Mouse (Mus musculus): Measurements from ENCODE around the gene Tnfrsf17. TPM values are rescaled to one million over a fixed set of nuclear protein-coding genes. Genes with fewer than 3 reads are reported as not detected.

The Tnfrsf17 gene
- polyA plus RNA-seq, 1 experiment = 2.7 TPM

- no peak for TF ChIP-seq POLR2A (IDR thresholded peaks at IDR 0.05; ENCODE audit: control insufficient read depth, extremely low read depth, insufficient read depth, low read length, poor library complexity)
- no peak for TF ChIP-seq CTCF (IDR thresholded peaks at IDR 0.05; ENCODE audit: borderline replicate concordance, control insufficient read depth, extremely low read depth, insufficient read depth, low read length, poor library complexity)
- Histone ChIP-seq H3K27ac (ENCODE audit: control insufficient read depth, insufficient read depth, low read length) (no peak overlapping the region), H3K4me1 (replicated peaks; ENCODE audit: control insufficient read depth, insufficient read depth, low read length) (no peaks in the 10 kb centered on the region), H3K27me3 (ENCODE audit: control insufficient read depth, insufficient read depth, low read length) (no peaks in the 10 kb centered on the region), H3K36me3 (ENCODE audit: control insufficient read depth, insufficient read depth, low read length) (no peaks in the 10 kb centered on the region), H3K4me3 (ENCODE audit: control insufficient read depth, insufficient read depth, low read length) (no peak overlapping the region)
- 95% methylated on average over 5 of the region's 5 CpGs for WGBS
- DNase-seq = no peak
These were observed 52.0 kb downstream of the Tnfrsf17 start for GRCm38 (mm10) chr16:11365626-11366025.

DNA sequence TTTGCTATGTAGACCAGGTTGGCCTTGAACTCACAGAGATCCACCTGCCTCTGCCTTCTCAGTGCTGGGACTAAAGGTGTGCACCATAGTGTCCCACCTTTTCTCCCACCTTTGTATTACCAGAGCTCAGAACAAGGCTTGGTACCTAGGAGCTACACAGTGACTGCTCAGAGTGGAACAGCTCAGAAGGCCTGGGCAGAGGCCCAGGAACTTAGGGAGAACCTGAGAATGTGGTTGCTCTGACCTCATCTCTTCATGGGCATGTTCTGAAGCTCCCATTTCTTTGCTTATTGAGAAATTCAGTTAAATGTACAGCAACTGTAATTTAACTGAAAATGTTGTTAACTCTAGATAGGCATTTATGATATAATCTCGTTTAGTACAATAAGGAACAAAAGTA lies 53.2 kb downstream of the Tnfrsf17 start:
- no peak for TF ChIP-seq POLR2A (IDR thresholded peaks at IDR 0.05; ENCODE audit: control insufficient read depth, extremely low read depth, insufficient read depth, low read length, poor library complexity)
- TF ChIP-seq CTCF (IDR thresholded peaks at IDR 0.05; ENCODE audit: borderline replicate concordance, control insufficient read depth, extremely low read depth, insufficient read depth, low read length, poor library complexity) = no peak
- Histone ChIP-seq H3K36me3 (ENCODE audit: control insufficient read depth, insufficient read depth, low read length) (no peaks in the 10 kb centered on the region), H3K4me3 (ENCODE audit: control insufficient read depth, insufficient read depth, low read length) (no peak overlapping the region), H3K27me3 (ENCODE audit: control insufficient read depth, insufficient read depth, low read length) (no peaks in the 10 kb centered on the region), H3K4me1 (replicated peaks; ENCODE audit: control insufficient read depth, insufficient read depth, low read length) (no peaks in the 10 kb centered on the region), H3K27ac (ENCODE audit: control insufficient read depth, insufficient read depth, low read length) (0 out of 2 replicates have a peak overlapping the region, but pooled peaks have one; percentile 26)
- no peak for DNase-seq
- 89% methylated on average over 1 of the region's 1 CpGs for WGBS

DNA sequence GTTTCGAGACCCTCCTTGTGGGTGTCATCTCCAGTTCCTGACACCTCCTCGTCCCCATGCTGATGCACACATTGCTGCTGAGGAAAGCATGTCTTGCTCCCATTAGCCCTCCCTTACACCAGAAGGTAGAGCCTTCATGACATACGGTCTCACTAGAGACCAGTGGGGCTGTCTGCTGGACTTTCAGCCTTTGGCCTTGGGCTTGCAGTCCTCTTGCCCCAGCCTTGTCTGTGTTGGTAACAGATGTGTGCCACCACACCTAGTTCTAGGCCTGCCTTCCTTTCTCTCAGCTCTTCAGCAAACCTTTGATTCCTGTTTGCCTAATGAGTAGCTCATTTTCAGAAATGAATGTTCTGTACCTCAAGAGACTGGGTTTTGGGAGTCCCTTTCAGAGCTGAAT lies 54.8 kb downstream of the Tnfrsf17 start:
- TF ChIP-seq POLR2A (IDR thresholded peaks at IDR 0.05; ENCODE audit: control insufficient read depth, extremely low read depth, insufficient read depth, low read length, poor library complexity) (no peak), CTCF (IDR thresholded peaks at IDR 0.05; ENCODE audit: borderline replicate concordance, control insufficient read depth, extremely low read depth, insufficient read depth, low read length, poor library complexity) (no peak)
- Histone ChIP-seq H3K36me3 (ENCODE audit: control insufficient read depth, insufficient read depth, low read length) (no peaks in the 10 kb centered on the region), H3K27me3 (ENCODE audit: control insufficient read depth, insufficient read depth, low read length) (no peaks in the 10 kb centered on the region), H3K4me1 (replicated peaks; ENCODE audit: control insufficient read depth, insufficient read depth, low read length) (no peaks in the 10 kb centered on the region), H3K27ac (ENCODE audit: control insufficient read depth, insufficient read depth, low read length) (no peak overlapping the region), H3K4me3 (ENCODE audit: control insufficient read depth, insufficient read depth, low read length) (no peak overlapping the region)
- no peak for DNase-seq
- WGBS = 98% methylated on average over 3 of the region's 3 CpGs

DNA sequence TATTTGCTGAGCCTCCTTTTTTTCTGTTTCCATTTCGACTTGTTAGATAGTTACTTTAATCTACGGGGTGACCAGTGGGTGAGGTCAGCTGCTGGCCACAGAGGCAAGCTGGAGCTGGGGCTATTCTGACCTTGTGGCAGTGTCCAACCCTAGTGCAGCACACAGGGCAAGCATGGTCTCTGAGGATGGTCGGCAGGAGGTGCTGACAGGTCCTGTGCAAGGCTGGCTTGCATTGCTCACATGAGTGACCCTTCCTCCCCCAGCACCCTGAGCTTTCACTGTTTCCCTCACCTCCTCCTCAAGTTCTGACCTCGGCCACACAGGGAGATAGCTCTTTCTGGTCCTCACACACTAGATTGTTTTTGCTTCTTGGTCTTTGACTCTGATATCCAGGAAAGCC lies 55.5 kb downstream of the Tnfrsf17 start:
- Histone ChIP-seq H3K27ac (ENCODE audit: control insufficient read depth, insufficient read depth, low read length) (no peak overlapping the region; the same call in 1 of the 2 replicates), H3K36me3 (ENCODE audit: control insufficient read depth, insufficient read depth, low read length) (no peaks in the 10 kb centered on the region), H3K4me1 (replicated peaks; ENCODE audit: control insufficient read depth, insufficient read depth, low read length) (no peaks in the 10 kb centered on the region), H3K27me3 (ENCODE audit: control insufficient read depth, insufficient read depth, low read length) (no peaks in the 10 kb centered on the region), H3K4me3 (ENCODE audit: control insufficient read depth, insufficient read depth, low read length) (no peak overlapping the region)
- TF ChIP-seq POLR2A (IDR thresholded peaks at IDR 0.05; ENCODE audit: control insufficient read depth, extremely low read depth, insufficient read depth, low read length, poor library complexity) (no peak), CTCF (IDR thresholded peaks at IDR 0.05; ENCODE audit: borderline replicate concordance, control insufficient read depth, extremely low read depth, insufficient read depth, low read length, poor library complexity) (no peak)
- DNase-seq = no peak
- WGBS = 87% methylated on average over 4 of the region's 4 CpGs

GRCm38 (mm10) chr16:11369642-11370041 lies 56.0 kb downstream of the Tnfrsf17 start:
- Histone ChIP-seq H3K27ac (ENCODE audit: control insufficient read depth, insufficient read depth, low read length) (no peak overlapping the region), H3K27me3 (ENCODE audit: control insufficient read depth, insufficient read depth, low read length) (no peaks in the 10 kb centered on the region), H3K36me3 (ENCODE audit: control insufficient read depth, insufficient read depth, low read length) (no peaks in the 10 kb centered on the region), H3K4me1 (replicated peaks; ENCODE audit: control insufficient read depth, insufficient read depth, low read length) (no peaks in the 10 kb centered on the region), H3K4me3 (ENCODE audit: control insufficient read depth, insufficient read depth, low read length) (no peak overlapping the region)
- TF ChIP-seq POLR2A (IDR thresholded peaks at IDR 0.05; ENCODE audit: control insufficient read depth, extremely low read depth, insufficient read depth, low read length, poor library complexity) = no peak
- TF ChIP-seq CTCF (IDR thresholded peaks at IDR 0.05; ENCODE audit: borderline replicate concordance, control insufficient read depth, extremely low read depth, insufficient read depth, low read length, poor library complexity) = no peak
- no peak for DNase-seq
- WGBS = 10% methylated on average over 1 of the region's 1 CpGs

Other genes with a start within 250 kb of the Tnfrsf17 start
- 107 TPM in 2 replicates for gene Litaf, start 247.7 kb upstream of the Tnfrsf17 start, polyA plus RNA-seq (2012; rRNA removed)
- 34.5 and 35.1 TPM in 2 replicates for gene Txndc11, start 179.2 kb upstream of the Tnfrsf17 start, polyA plus RNA-seq (2012; rRNA removed)
- gene Zc3h7a, start 137.4 kb upstream of the Tnfrsf17 start, polyA plus RNA-seq (2012; rRNA removed) = 114 and 116 TPM in 2 replicates
- 10.7 and 12.0 TPM in 2 replicates for gene Rsl1d1, start 110.5 kb upstream of the Tnfrsf17 start, polyA plus RNA-seq (2012; rRNA removed)
- gene Gspt1, start 59.5 kb upstream of the Tnfrsf17 start, polyA plus RNA-seq (2012; rRNA removed) = 47.5 and 78.7 TPM in 2 replicates
- gene Snx29, start 9.1 kb downstream of the Tnfrsf17 start, polyA plus RNA-seq (2012; rRNA removed) = 15.0 and 16.9 TPM in 2 replicates

All from thymus, adult 2 months (tissue).